Mouse (Mus musculus): Measurements from ENCODE around the gene Foxn4. TPM values are rescaled to one million over a fixed set of nuclear protein-coding genes. Genes with fewer than 3 reads are reported as not detected.

Gene Foxn4
- polyA plus RNA-seq, 1 experiment from 2014 or later = 0.11 TPM

DNA sequence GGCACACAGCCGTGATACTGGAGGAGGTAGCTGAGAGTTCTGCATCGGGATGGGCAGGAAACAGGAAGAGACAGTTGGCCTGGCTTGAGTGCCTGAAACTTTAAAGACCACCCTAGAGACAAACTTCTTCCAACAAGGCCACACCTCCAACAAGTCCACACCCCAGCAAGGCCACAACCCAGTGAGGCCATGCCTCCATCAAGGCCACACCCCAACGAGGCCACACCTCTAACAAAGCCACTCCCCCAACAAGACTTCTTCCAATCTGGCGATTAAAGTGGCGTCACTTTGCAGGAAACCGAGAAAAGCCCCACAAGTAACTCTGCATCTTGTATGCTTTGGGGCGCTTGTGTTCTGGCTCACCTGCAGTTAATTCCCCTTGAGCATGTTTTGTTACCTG, 34.7 kb downstream of the Foxn4 start:
- 28% methylated on average over 7 of the region's 7 CpGs for WGBS
- no peak overlapping the region for H3K27ac ChIP-seq
- ATAC-seq (replicated peaks; ENCODE audit: insufficient number of reproducible peaks, insufficient read depth, low FRiP score, low read depth) = no peak
- no peak overlapping the region for H3K4me2 ChIP-seq
- no peaks in the 10 kb centered on the region for H3K4me1 ChIP-seq (replicated peaks)
- no peaks in the 10 kb centered on the region for H3K27me3 ChIP-seq
- H3K9me3 ChIP-seq (replicated peaks) = no peaks in the 10 kb centered on the region
- no peak overlapping the region for H3K9ac ChIP-seq
- H3K36me3 ChIP-seq = peaks cover 19% of the 10 kb centered on the region; the same call in 1 of the 2 replicates
- H3K4me3 ChIP-seq = no peak overlapping the region

DNA sequence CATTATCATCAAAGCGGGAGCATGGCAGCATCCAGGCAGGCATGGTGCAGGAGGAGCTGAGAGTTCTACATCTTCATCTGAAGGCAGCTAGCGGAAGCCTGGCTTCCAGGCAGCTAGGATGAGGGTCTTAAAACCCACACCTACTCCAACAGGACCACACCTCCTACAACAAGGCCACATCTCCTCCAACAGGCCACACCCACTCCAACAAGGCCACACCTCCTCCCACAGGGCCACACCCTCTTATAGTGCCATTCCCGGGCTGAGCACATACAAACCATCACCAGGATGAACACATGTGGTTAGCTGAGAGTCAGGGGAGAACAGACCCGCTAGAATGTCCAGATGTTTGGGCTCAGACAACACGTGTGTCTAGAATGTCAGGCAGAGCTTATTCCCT, 44.7 kb downstream of the Foxn4 start:
- Histone ChIP-seq H3K9me3 (replicated peaks) (peaks cover 8% of the 10 kb centered on the region; the same call in 1 of the 2 replicates), H3K4me2 (no peak overlapping the region), H3K27me3 (no peaks in the 10 kb centered on the region), H3K9ac (no peak overlapping the region), H3K27ac (no peak overlapping the region), H3K4me3 (no peak overlapping the region), H3K4me1 (replicated peaks) (no peaks in the 10 kb centered on the region), H3K36me3 (peaks cover 79% of the 10 kb centered on the region)
- WGBS = 72% methylated on average over 5 of the region's 5 CpGs
- no peak for ATAC-seq (replicated peaks; ENCODE audit: insufficient number of reproducible peaks, insufficient read depth, low FRiP score, low read depth)

DNA sequence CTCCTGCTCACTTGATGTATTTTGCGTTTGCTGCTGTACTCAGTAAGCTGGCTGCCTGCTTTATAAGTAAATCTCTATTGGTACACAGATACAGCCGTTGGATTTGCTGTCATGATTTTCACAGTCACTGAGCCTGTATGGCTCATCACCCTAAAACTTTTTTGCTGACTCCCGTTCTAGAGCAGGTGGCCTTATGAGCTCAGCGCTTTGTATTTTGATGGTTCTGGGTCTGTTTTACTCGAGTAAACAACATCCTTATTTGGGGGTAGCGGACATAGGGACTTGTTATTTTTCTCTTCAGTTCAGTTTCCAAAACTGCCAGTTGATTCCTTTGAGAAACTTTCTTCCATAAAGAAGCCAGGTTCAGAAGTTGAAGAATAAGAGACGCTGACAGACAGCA, 47.6 kb downstream of the Foxn4 start:
- H3K4me2 ChIP-seq = no peak overlapping the region
- no peak overlapping the region for H3K27ac ChIP-seq
- H3K9ac ChIP-seq = no peak overlapping the region
- no peak overlapping the region for H3K4me3 ChIP-seq
- H3K27me3 ChIP-seq = no peaks in the 10 kb centered on the region
- 94% methylated on average over 7 of the region's 7 CpGs for WGBS
- H3K4me1 ChIP-seq (replicated peaks) = no peaks in the 10 kb centered on the region
- no peak for ATAC-seq (replicated peaks; ENCODE audit: insufficient number of reproducible peaks, insufficient read depth, low FRiP score, low read depth)
- H3K9me3 ChIP-seq (replicated peaks) = peaks cover 8% of the 10 kb centered on the region; the same call in 1 of the 2 replicates
- peaks cover 76% of the 10 kb centered on the region for H3K36me3 ChIP-seq

DNA sequence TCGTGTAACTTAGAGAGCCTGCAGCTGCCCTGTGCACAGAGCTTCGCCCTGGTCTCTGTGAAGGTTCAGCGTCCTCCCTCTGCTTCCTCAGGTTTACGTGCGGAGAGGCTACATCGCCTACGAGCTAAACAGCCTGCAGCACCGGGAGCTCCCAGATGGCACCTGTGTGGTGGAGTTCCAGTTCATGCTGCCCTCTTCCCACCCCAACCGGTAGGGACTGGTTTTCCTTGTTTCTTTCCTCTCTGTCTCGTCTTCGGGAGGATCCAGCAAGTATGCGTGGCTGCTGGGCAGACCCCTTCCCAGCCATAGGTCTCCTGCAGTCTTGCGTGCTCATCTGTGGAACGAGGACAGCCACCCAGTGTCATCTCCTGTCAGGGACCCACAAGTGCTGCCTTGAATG, 54.8 kb downstream of the Foxn4 start:
- peaks cover 43% of the 10 kb centered on the region for H3K36me3 ChIP-seq
- no peak overlapping the region for H3K9ac ChIP-seq
- H3K9me3 ChIP-seq (replicated peaks) = no peaks in the 10 kb centered on the region
- H3K27ac ChIP-seq = no peak overlapping the region
- WGBS = 79% methylated on average over 14 of the region's 14 CpGs
- no peak overlapping the region for H3K4me2 ChIP-seq
- no peak for ATAC-seq (replicated peaks; ENCODE audit: insufficient number of reproducible peaks, insufficient read depth, low FRiP score, low read depth)
- no peak overlapping the region for H3K4me3 ChIP-seq
- no peaks in the 10 kb centered on the region for H3K27me3 ChIP-seq
- no peaks in the 10 kb centered on the region for H3K4me1 ChIP-seq (replicated peaks)

DNA sequence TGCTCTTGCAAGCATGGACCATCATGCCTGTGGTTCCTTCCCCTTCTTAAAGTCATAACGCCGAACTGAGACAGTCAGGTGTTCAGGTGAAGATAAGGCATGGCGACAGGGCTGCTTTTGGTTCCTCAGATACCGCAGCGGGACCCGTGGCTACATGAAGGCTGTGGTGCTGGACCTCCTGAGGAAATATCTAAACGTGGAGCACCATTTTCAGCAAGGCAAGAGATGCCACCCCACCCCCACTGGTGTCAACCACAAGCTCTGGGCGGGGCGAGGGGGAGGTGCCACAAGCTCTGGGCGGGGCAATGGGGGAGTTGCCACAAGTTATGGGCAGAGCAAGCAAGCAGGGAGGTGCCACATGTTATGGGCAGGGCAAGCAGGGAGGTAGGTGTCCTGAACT, 60.4 kb downstream of the Foxn4 start:
- H3K4me1 ChIP-seq (replicated peaks) = no peaks in the 10 kb centered on the region
- WGBS = 53% methylated on average over 10 of the region's 10 CpGs
- H3K4me2 ChIP-seq = no peak overlapping the region
- H3K9me3 ChIP-seq (replicated peaks) = no peaks in the 10 kb centered on the region
- peaks cover 51% of the 10 kb centered on the region for H3K36me3 ChIP-seq
- ATAC-seq (replicated peaks; ENCODE audit: insufficient number of reproducible peaks, insufficient read depth, low FRiP score, low read depth) = no peak
- H3K4me3 ChIP-seq = no peak overlapping the region
- no peak overlapping the region for H3K9ac ChIP-seq
- H3K27ac ChIP-seq = no peak overlapping the region
- H3K27me3 ChIP-seq = no peaks in the 10 kb centered on the region

DNA sequence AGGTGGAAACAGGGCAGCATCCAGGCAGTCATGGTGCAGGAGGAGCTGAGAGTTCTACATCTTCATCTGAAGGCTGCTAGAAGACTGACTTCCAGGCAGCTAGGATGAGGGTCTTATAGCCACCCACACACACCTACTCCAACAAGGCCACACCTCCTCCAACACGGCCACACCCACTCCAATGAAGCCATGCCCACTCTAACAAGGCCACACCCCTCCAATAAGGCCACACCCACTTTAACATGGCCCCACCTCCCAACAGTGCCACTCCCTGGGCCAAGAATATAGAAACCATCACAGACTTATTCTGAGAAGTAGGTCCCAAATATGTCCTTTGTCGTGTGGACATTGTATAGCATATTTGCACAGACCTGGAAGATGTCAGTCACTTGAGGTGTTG, 67.4 kb downstream of the Foxn4 start:
- H3K9ac ChIP-seq = no peak overlapping the region
- 75% methylated on average over 2 of the region's 2 CpGs for WGBS
- no peaks in the 10 kb centered on the region for H3K27me3 ChIP-seq
- ATAC-seq (replicated peaks; ENCODE audit: insufficient number of reproducible peaks, insufficient read depth, low FRiP score, low read depth) = no peak
- H3K4me3 ChIP-seq = no peak overlapping the region
- no peaks in the 10 kb centered on the region for H3K9me3 ChIP-seq (replicated peaks)
- no peak overlapping the region for H3K4me2 ChIP-seq
- H3K4me1 ChIP-seq (replicated peaks) = no peaks in the 10 kb centered on the region
- H3K36me3 ChIP-seq = peaks cover 57% of the 10 kb centered on the region
- no peak overlapping the region for H3K27ac ChIP-seq

Other genes with a start within 250 kb of the Foxn4 start
- 7.8 and 8.9 TPM in 2 replicates for gene Usp30, start 208.3 kb downstream of the Foxn4 start, polyA plus RNA-seq (2015; fragmentation: Nextera tagmentation; extraction: Ambion mirVana)
- gene Svop, start 182.2 kb downstream of the Foxn4 start, polyA plus RNA-seq (2015; fragmentation: Nextera tagmentation; extraction: Ambion mirVana) = 0.53 TPM in 1 of 2 replicates, not detected in the other
- gene Alkbh2, start 145.6 kb downstream of the Foxn4 start, polyA plus RNA-seq (2015; fragmentation: Nextera tagmentation; extraction: Ambion mirVana) = 7.8 and 7.9 TPM in 2 replicates
- gene Ung, start 143.4 kb downstream of the Foxn4 start, polyA plus RNA-seq (2015; fragmentation: Nextera tagmentation; extraction: Ambion mirVana) = 37.3 and 41.9 TPM in 2 replicates
- 11.3 and 12.2 TPM in 2 replicates for gene Acacb, start 127.3 kb downstream of the Foxn4 start, polyA plus RNA-seq (2015; fragmentation: Nextera tagmentation; extraction: Ambion mirVana)
- 2.0 and 2.6 TPM in 2 replicates for gene Myo1h, start 15.4 kb upstream of the Foxn4 start, polyA plus RNA-seq (2015; fragmentation: Nextera tagmentation; extraction: Ambion mirVana)
- 93.8 and 113 TPM in 2 replicates for gene Kctd10, start 106.7 kb upstream of the Foxn4 start, polyA plus RNA-seq (2015; fragmentation: Nextera tagmentation; extraction: Ambion mirVana)
- gene Ube3b, start 106.8 kb upstream of the Foxn4 start, polyA plus RNA-seq (2015; fragmentation: Nextera tagmentation; extraction: Ambion mirVana) = 36.2 and 47.5 TPM in 2 replicates
- 19.7 and 24.3 TPM in 2 replicates for gene Mmab, start 170.3 kb upstream of the Foxn4 start, polyA plus RNA-seq (2015; fragmentation: Nextera tagmentation; extraction: Ambion mirVana)
- 13.6 and 20.5 TPM in 2 replicates for gene Mvk, start 170.5 kb upstream of the Foxn4 start, polyA plus RNA-seq (2015; fragmentation: Nextera tagmentation; extraction: Ambion mirVana)

All from heart, embryonic 15.5 days (tissue).